Mouse (Mus musculus): ENCODE results near the gene Maml1. TPM values are rescaled to one million over a fixed set of nuclear protein-coding genes. Genes with fewer than 3 reads are reported as not detected.

Gene Maml1
- total RNA-seq, 1 experiment, result 7.6 TPM

GRCm38 (mm10) chr11:50248473-50249171 is 43.5 kb downstream of the Maml1 start:
- in situ Hi-C loops (cut with MboI; ENCODE audit: low sequenced_read_pairs in 2 of 2, unreplicated experiment in 2 of 2), result no loop called here
- no peak for DNase-seq (ENCODE audit: low read depth, low spot score)
- Histone ChIP-seq H3K9me3 (ENCODE audit: control insufficient read depth, insufficient read depth, low read depth, low read length) (no peaks in the 10 kb centered on the region), H3K4me1 (ENCODE audit: control insufficient read depth in 2 of 2, insufficient read depth in 2 of 2, low read length in 2 of 2, poor library complexity in 1 of 2) (peaks cover 4 to 21% of the 10 kb centered on the region in 2 experiments; a peak in 3 of 4 replicates), H3K4me3 (ENCODE audit: insufficient read depth in 1 of 2, low read depth in 1 of 2, low read length in 2 of 2, poor library complexity in 1 of 2, severe bottlenecking in 1 of 2) (no peak overlapping the region; a peak in 1 of 4 replicates), H3K9ac (ENCODE audit: insufficient read depth, low read depth, low read length, poor library complexity, severe bottlenecking) (no peak overlapping the region; the same call in 1 of the 2 replicates), H3K36me3 (ENCODE audit: control insufficient read depth, insufficient read depth, low read length, poor library complexity, severe bottlenecking) (no peaks in the 10 kb centered on the region), H3K27ac (ENCODE audit: insufficient read depth, low read depth, low read length, poor library complexity, severe bottlenecking) (peak overlapping the region; percentile 44; the same call in 1 of the 2 replicates)
- TF ChIP-seq MAFK (IDR thresholded peaks at IDR 0.05; ENCODE audit: insufficient read depth, low read depth, low read length) (no peak), HCFC1 (IDR thresholded peaks at IDR 0.05; ENCODE audit: borderline replicate concordance, insufficient read depth, low read length) (no peak), CHD2 (IDR thresholded peaks at IDR 0.05; ENCODE audit: low read depth, low read length) (no peak), ZNF384 (IDR thresholded peaks at IDR 0.05; ENCODE audit: low read depth, low read length) (no peak), ZC3H11A (IDR thresholded peaks at IDR 0.05; ENCODE audit: borderline replicate concordance, low read depth, low read length) (no peak)

- H3K36me3 ChIP-seq (ENCODE audit: control insufficient read depth, insufficient read depth, low read length, poor library complexity, severe bottlenecking), result no peaks in the 10 kb centered on the region
- peaks cover 0 to 5% of the 10 kb centered on the region in 2 experiments; a peak in 2 of 4 replicates for H3K4me1 ChIP-seq (ENCODE audit: control insufficient read depth in 2 of 2, insufficient read depth in 2 of 2, low read length in 2 of 2, poor library complexity in 1 of 2)
- H3K4me3 ChIP-seq (ENCODE audit: insufficient read depth in 1 of 2, low read depth in 1 of 2, low read length in 2 of 2, poor library complexity in 1 of 2, severe bottlenecking in 1 of 2), result no peak overlapping the region
- H3K27ac ChIP-seq (ENCODE audit: insufficient read depth, low read depth, low read length, poor library complexity, severe bottlenecking), result no peak overlapping the region
- no peak for DNase-seq (ENCODE audit: low read depth, low spot score)
- no peak overlapping the region for H3K9ac ChIP-seq (ENCODE audit: insufficient read depth, low read depth, low read length, poor library complexity, severe bottlenecking)
- TF ChIP-seq ZC3H11A (IDR thresholded peaks at IDR 0.05; ENCODE audit: borderline replicate concordance, low read depth, low read length) (no peak), CHD2 (IDR thresholded peaks at IDR 0.05; ENCODE audit: low read depth, low read length) (no peak), MAFK (IDR thresholded peaks at IDR 0.05; ENCODE audit: insufficient read depth, low read depth, low read length) (no peak), HCFC1 (IDR thresholded peaks at IDR 0.05; ENCODE audit: borderline replicate concordance, insufficient read depth, low read length) (no peak), ZNF384 (IDR thresholded peaks at IDR 0.05; ENCODE audit: low read depth, low read length) (no peak)
- in situ Hi-C loops (cut with MboI; ENCODE audit: low sequenced_read_pairs in 2 of 2, unreplicated experiment in 2 of 2), result no loop called here
- H3K9me3 ChIP-seq (ENCODE audit: control insufficient read depth, insufficient read depth, low read depth, low read length), result no peaks in the 10 kb centered on the region
Measured at GRCm38 (mm10) chr11:50245269-50245668, 46.8 kb downstream of the Maml1 start.

GRCm38 (mm10) chr11:50243926-50244325 is 48.2 kb downstream of the Maml1 start:
- Histone ChIP-seq H3K4me3 (ENCODE audit: insufficient read depth in 1 of 2, low read depth in 1 of 2, low read length in 2 of 2, poor library complexity in 1 of 2, severe bottlenecking in 1 of 2) (no peak overlapping the region), H3K36me3 (ENCODE audit: control insufficient read depth, insufficient read depth, low read length, poor library complexity, severe bottlenecking) (no peaks in the 10 kb centered on the region), H3K9me3 (ENCODE audit: control insufficient read depth, insufficient read depth, low read depth, low read length) (no peaks in the 10 kb centered on the region), H3K4me1 (ENCODE audit: control insufficient read depth in 2 of 2, insufficient read depth in 2 of 2, low read length in 2 of 2, poor library complexity in 1 of 2) (peaks cover 0 to 3% of the 10 kb centered on the region in 2 experiments; a peak in 2 of 4 replicates), H3K27ac (ENCODE audit: insufficient read depth, low read depth, low read length, poor library complexity, severe bottlenecking) (no peak overlapping the region), H3K9ac (ENCODE audit: insufficient read depth, low read depth, low read length, poor library complexity, severe bottlenecking) (no peak overlapping the region)
- in situ Hi-C loops (cut with MboI; ENCODE audit: low sequenced_read_pairs in 2 of 2, unreplicated experiment in 2 of 2), result no loop called here
- TF ChIP-seq MAFK (IDR thresholded peaks at IDR 0.05; ENCODE audit: insufficient read depth, low read depth, low read length), result no peak
- TF ChIP-seq HCFC1 (IDR thresholded peaks at IDR 0.05; ENCODE audit: borderline replicate concordance, insufficient read depth, low read length), result no peak
- no peak for TF ChIP-seq ZNF384 (IDR thresholded peaks at IDR 0.05; ENCODE audit: low read depth, low read length)
- TF ChIP-seq ZC3H11A (IDR thresholded peaks at IDR 0.05; ENCODE audit: borderline replicate concordance, low read depth, low read length), result no peak
- no peak for TF ChIP-seq CHD2 (IDR thresholded peaks at IDR 0.05; ENCODE audit: low read depth, low read length)
- no peak for DNase-seq (ENCODE audit: low read depth, low spot score)

- no peak overlapping the region for H3K4me3 ChIP-seq (ENCODE audit: insufficient read depth in 1 of 2, low read depth in 1 of 2, low read length in 2 of 2, poor library complexity in 1 of 2, severe bottlenecking in 1 of 2)
- H3K9ac ChIP-seq (ENCODE audit: insufficient read depth, low read depth, low read length, poor library complexity, severe bottlenecking), result no peak overlapping the region
- TF ChIP-seq CHD2 (IDR thresholded peaks at IDR 0.05; ENCODE audit: low read depth, low read length) (no peak), HCFC1 (IDR thresholded peaks at IDR 0.05; ENCODE audit: borderline replicate concordance, insufficient read depth, low read length) (no peak), ZNF384 (IDR thresholded peaks at IDR 0.05; ENCODE audit: low read depth, low read length) (no peak), MAFK (IDR thresholded peaks at IDR 0.05; ENCODE audit: insufficient read depth, low read depth, low read length) (no peak), ZC3H11A (IDR thresholded peaks at IDR 0.05; ENCODE audit: borderline replicate concordance, low read depth, low read length) (no peak)
- no peaks in the 10 kb centered on the region for H3K9me3 ChIP-seq (ENCODE audit: control insufficient read depth, insufficient read depth, low read depth, low read length)
- H3K27ac ChIP-seq (ENCODE audit: insufficient read depth, low read depth, low read length, poor library complexity, severe bottlenecking), result no peak overlapping the region
- in situ Hi-C loops (cut with MboI; ENCODE audit: low sequenced_read_pairs in 2 of 2, unreplicated experiment in 2 of 2), result no loop called here
- DNase-seq (ENCODE audit: low read depth, low spot score), result no peak
- no peaks in the 10 kb centered on the region for H3K36me3 ChIP-seq (ENCODE audit: control insufficient read depth, insufficient read depth, low read length, poor library complexity, severe bottlenecking)
- peaks cover 3 to 13% of the 10 kb centered on the region in 2 experiments; a peak in 3 of 4 replicates for H3K4me1 ChIP-seq (ENCODE audit: control insufficient read depth in 2 of 2, insufficient read depth in 2 of 2, low read length in 2 of 2, poor library complexity in 1 of 2)
Measured at GRCm38 (mm10) chr11:50240235-50240911, 51.7 kb downstream of the Maml1 start.

All from ES-E14 (cell line).